Mouse (Mus musculus): Measurements from ENCODE around the gene Ogfr. TPM values are rescaled to one million over a fixed set of nuclear protein-coding genes. Genes with fewer than 3 reads are reported as not detected.

The Ogfr gene
- polyA plus RNA-seq, 1 experiment = 54.2 TPM

DNA sequence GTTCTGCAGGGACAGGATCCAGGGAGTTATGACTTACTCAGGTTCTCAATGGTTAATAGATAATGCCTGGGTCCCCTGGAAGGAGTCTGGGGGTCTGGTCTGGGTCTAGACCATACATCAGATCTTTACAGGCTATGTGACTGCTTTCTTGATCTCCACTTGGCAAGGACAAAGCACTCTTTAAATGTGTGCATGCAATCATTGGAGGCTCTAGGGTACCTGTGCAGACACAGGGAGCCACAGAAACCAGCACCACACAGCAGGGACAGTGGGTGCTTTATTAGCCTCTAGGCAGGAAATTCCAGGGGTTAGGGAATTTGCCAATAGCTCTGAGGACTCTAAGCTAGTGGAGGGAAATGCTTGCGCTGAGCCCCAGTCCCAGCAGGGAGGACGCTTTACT, 22.8 kb downstream of the Ogfr start:
- 92% methylated on average over 2 of the region's 2 CpGs for WGBS
- H3K27ac ChIP-seq (ENCODE audit: insufficient read depth, low read length) = no peak overlapping the region
- TF ChIP-seq POLR2A (IDR thresholded peaks at IDR 0.05; ENCODE audit: borderline replicate concordance, insufficient read depth, low read length) (no peak), CTCF (IDR thresholded peaks at IDR 0.05; ENCODE audit: borderline replicate concordance, insufficient read depth, low read depth, low read length) (no peak)

DNA sequence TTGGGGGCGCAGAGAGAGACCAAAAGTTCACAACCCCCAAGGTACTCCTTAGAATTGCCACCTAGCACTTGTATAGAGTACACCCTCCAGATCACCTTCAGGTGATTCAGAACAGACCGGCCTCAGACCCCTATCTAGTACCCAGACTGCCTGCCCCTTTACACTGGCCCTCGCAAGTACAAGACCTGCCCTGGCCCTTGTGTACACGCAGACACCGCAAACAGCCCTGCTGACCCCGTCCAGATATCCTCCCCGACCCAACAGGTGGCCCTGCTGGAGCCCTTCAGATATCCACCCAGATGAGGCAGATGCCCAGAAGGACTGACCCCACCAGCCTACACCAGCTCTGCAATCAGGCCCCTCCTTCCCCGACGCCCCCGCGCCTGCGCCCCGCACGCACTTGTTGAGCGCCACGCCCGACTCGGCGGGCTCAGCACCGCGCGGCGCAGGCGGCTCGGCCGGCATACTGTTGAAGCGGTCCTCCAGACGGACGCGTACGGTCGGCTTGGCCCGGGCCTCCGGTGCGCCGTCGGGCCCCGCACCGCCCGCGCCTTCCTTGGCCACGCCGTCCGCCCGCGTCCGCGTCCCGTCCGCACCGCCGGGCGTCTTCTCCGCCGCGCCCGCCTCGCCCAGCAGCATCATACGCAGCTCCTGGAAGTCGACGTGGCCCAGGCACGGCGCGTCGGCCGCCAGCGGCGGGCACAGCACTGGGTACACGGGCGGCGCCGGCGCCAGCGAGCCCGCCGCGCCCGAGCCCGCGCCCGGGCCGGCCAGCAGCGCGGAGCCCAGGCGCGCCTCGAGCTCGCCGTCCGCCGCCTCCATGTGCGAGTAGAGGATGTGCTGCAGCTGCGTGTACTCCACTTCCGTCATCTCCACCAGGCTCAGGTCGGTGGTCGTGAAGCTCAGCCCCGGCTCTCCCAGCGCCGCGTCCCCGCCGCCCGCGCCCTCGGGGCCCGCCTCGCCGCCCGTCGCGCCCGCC, 52.8 kb downstream of the Ogfr start:
- 3% methylated on average over 106 of the region's 112 CpGs for WGBS
- no peak for DNase-seq
- no peak overlapping the region for H3K4me3 ChIP-seq (replicated peaks; ENCODE audit: insufficient read depth, low read depth, low read length)
- H3K27me3 ChIP-seq (ENCODE audit: control insufficient read depth, insufficient read depth, low read length) = no peaks in the 10 kb centered on the region; the same call in 1 of the 2 replicates
- TF ChIP-seq CTCF (IDR thresholded peaks at IDR 0.05; ENCODE audit: borderline replicate concordance, insufficient read depth, low read depth, low read length) = no peak
- TF ChIP-seq POLR2A (IDR thresholded peaks at IDR 0.05; ENCODE audit: borderline replicate concordance, insufficient read depth, low read length) = no peak
- H3K27ac ChIP-seq (ENCODE audit: insufficient read depth, low read length) = no peak overlapping the region
- no peaks in the 10 kb centered on the region for H3K4me1 ChIP-seq (ENCODE audit: control insufficient read depth, insufficient read depth, low read length)

More for the DNA sequence above, 22.8 kb downstream of the Ogfr start:
- Histone ChIP-seq H3K4me3 (replicated peaks; ENCODE audit: insufficient read depth, low read depth, low read length) (no peak overlapping the region), H3K4me1 (ENCODE audit: control insufficient read depth, insufficient read depth, low read length) (no peaks in the 10 kb centered on the region), H3K27me3 (ENCODE audit: control insufficient read depth, insufficient read depth, low read length) (no peaks in the 10 kb centered on the region)
- no peak for DNase-seq

DNA sequence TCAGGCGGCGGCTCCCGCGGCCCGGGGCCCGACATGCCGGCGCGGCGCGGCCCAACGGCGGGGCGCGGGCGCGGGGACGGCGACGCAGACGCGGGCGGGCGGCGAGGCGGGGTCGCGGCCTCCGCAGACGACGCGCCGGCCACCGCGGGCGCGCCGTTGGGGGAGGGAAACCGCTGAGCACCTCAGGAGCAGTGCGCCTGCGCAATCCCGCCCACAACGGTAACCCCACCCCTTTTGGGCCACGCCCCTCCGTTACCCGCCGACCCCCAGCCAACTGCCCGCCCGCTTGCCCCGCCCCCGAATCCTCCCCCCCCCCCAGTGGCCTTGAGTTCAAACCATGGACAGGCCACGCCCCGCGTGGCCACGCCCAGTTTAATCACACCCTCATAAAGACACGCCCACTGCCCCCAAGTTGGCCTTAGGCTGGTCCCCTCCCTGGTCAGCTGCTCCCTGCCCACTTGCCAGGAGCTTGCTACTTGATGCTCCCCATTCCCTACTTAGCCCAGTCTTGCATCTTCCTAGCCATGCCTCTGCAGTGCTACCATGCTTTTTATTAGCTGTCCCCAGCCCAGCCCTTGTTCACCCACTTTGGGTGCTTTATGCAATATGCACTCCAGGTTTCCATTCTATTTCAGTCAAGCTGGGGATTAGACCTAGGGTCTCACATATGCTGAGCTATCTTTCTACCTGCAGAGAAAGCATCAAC, 53.7 kb downstream of the Ogfr start, which contains the start of gene Tcfl5:
TSS of gene Tcfl5 (minus strand) at position 154 of the 706 bp plus-strand sequence.
- Histone ChIP-seq H3K27ac (ENCODE audit: insufficient read depth, low read length) (no peak within 1 kb of the TSS), H3K4me3 (replicated peaks; ENCODE audit: insufficient read depth, low read depth, low read length) (no peak within 1 kb of the TSS), H3K27me3 (ENCODE audit: control insufficient read depth, insufficient read depth, low read length) (no peaks in the 10 kb centered on the region; the same call in 1 of the 2 replicates), H3K4me1 (ENCODE audit: control insufficient read depth, insufficient read depth, low read length) (no peaks in the 10 kb centered on the region)
- 7% methylated on average over 55 of the region's 56 CpGs for WGBS
- no peak for DNase-seq
- TF ChIP-seq CTCF (IDR thresholded peaks at IDR 0.05; ENCODE audit: borderline replicate concordance, insufficient read depth, low read depth, low read length) = no peak
- TF ChIP-seq POLR2A (IDR thresholded peaks at IDR 0.05; ENCODE audit: borderline replicate concordance, insufficient read depth, low read length) = no peak

DNA sequence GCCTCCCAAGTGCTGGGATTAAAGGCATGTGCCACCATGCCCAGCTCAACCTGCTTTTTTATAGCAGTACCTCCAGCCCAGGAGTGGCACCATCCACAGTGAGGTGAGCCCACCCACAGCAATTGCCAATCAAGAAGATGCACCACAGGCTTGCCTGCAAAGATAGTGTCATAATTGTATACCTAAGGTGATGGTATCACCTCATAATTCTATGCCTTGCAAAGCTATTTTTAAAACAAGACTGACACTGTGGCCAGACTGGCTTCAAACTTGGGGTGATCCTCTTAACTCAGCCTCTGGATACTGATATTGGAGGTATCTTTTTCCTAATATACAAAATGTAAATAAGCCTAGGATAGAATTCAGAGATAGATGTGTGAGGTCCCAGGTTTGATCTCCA, 54.6 kb downstream of the Ogfr start:
- Histone ChIP-seq H3K4me1 (ENCODE audit: control insufficient read depth, insufficient read depth, low read length) (no peaks in the 10 kb centered on the region), H3K27ac (ENCODE audit: insufficient read depth, low read length) (no peak overlapping the region), H3K4me3 (replicated peaks; ENCODE audit: insufficient read depth, low read depth, low read length) (no peak overlapping the region), H3K27me3 (ENCODE audit: control insufficient read depth, insufficient read depth, low read length) (no peaks in the 10 kb centered on the region; the same call in 1 of the 2 replicates)
- DNase-seq = no peak
- TF ChIP-seq CTCF (IDR thresholded peaks at IDR 0.05; ENCODE audit: borderline replicate concordance, insufficient read depth, low read depth, low read length) (no peak), POLR2A (IDR thresholded peaks at IDR 0.05; ENCODE audit: borderline replicate concordance, insufficient read depth, low read length) (no peak)

Other genes with a start within 250 kb of the Ogfr start
- 18.6 and 25.3 TPM in 2 replicates for gene Slco4a1, start 133.0 kb upstream of the Ogfr start, polyA plus RNA-seq (2012; rRNA removed)
- 0.79 and 1.3 TPM in 2 replicates for gene Ntsr1, start 89.3 kb upstream of the Ogfr start, polyA plus RNA-seq (2012; rRNA removed)
- 32.2 and 34.6 TPM in 2 replicates for gene Mrgbp, start 7.9 kb upstream of the Ogfr start, polyA plus RNA-seq (2012; rRNA removed)
- gene Col9a3, start 8.5 kb downstream of the Ogfr start, polyA plus RNA-seq (2012; rRNA removed) = 38.8 and 50.4 TPM in 2 replicates
- gene Tcfl5, start 53.5 kb downstream of the Ogfr start, polyA plus RNA-seq (2012; rRNA removed) = 0.11 and 0.24 TPM in 2 replicates
- 36.2 and 37.9 TPM in 2 replicates for gene Dido1, start 120.8 kb downstream of the Ogfr start, polyA plus RNA-seq (2012; rRNA removed)
- 61.6 and 65.4 TPM in 2 replicates for gene Gid8, start 120.9 kb downstream of the Ogfr start, polyA plus RNA-seq (2012; rRNA removed)
- gene Slc17a9, start 136.0 kb downstream of the Ogfr start, polyA plus RNA-seq (2012; rRNA removed) = 0.70 and 1.2 TPM in 2 replicates
- gene Bhlhe23, start 187.7 kb downstream of the Ogfr start, polyA plus RNA-seq (2012; rRNA removed) = 0.06 TPM in 1 of 2 replicates, not detected in the other